Mouse (Mus musculus) hindbrain, embryonic 12.5 days (tissue): ENCODE measurements around the gene Trpm5. TPM values are rescaled to one million over a fixed set of nuclear protein-coding genes. Genes with fewer than 3 reads are reported as not detected.

Source experiments
- ATAC-seq: fragments of 200-750 bp; cut with Nextera tagmentation; 2 replicates; pipeline ENCODE4 v1.8.0; 2017; ENCODE audit warnings: moderate TSS enrichment; ENCODE audit not compliant: low FRiP score
- H3K27ac ChIP-seq: fragments of 300-500 bp; sonication (generic); 2 replicates; pipeline ENCODE4 v1.5.1; 2016; ENCODE audit warnings: mild to moderate bottlenecking
- H3K27me3 ChIP-seq: fragments of 300-500 bp; sonication (generic); 2 replicates; pipeline ENCODE4 v1.6.1; 2016; ENCODE audit warnings: mild to moderate bottlenecking
- H3K36me3 ChIP-seq: fragments of 300-500 bp; sonication (generic); 2 replicates; pipeline ENCODE4 v1.6.1; 2016; ENCODE audit warnings: mild to moderate bottlenecking
- H3K4me1 ChIP-seq: fragments of 300-500 bp; sonication (generic); 2 replicates; pipeline ENCODE4 v1.6.1; 2016
- H3K4me2 ChIP-seq: fragments of 300-500 bp; sonication (generic); replicated peaks from 2 replicates; pipeline ENCODE4 v1.6.1; 2016; ENCODE audit warnings: mild to moderate bottlenecking
- H3K4me3 ChIP-seq: fragments of 300-500 bp; sonication (generic); 2 replicates; pipeline ENCODE4 v1.5.1; 2016; ENCODE audit warnings: mild to moderate bottlenecking
- H3K9ac ChIP-seq: fragments of 300-500 bp; sonication (generic); 2 replicates; pipeline ENCODE4 v1.6.1; 2016; ENCODE audit warnings: mild to moderate bottlenecking, moderate library complexity
- H3K9me3 ChIP-seq: fragments of 300-500 bp; sonication (generic); replicated peaks from 2 replicates; pipeline ENCODE4 v1.6.1; 2016; ENCODE audit warnings: mild to moderate bottlenecking
- WGBS: fragments of 180-500 bp; shearing (Covaris S2); methylation state at CpG from one replicate; pipeline ENCODE4 v1.1.7; 2016; 5-methylcytosine and 5-hydroxymethylcytosine counted together
- polyA plus RNA-seq: library from polyadenylated mRNA; unstranded; fragments of >200 nt; fragmentation: Nextera tagmentation; extraction: Ambion mirVana; gene quantifications from 2 replicates; pipeline ENCODE4 v1.2.1, GENCODE M21; 2016

Gene Trpm5
- polyA plus RNA-seq, 1 experiment from 2014 or later: 3.1 TPM

- WGBS: 93% methylated on average over 3 of the region's 3 CpGs
- no peaks in the 10 kb centered on the region for H3K4me1 ChIP-seq
- H3K4me2 ChIP-seq: no peak overlapping the region
- no peaks in the 10 kb centered on the region for H3K36me3 ChIP-seq
- no peaks in the 10 kb centered on the region for H3K27me3 ChIP-seq
- no peak overlapping the region for H3K27ac ChIP-seq
- no peaks in the 10 kb centered on the region for H3K9me3 ChIP-seq
- ATAC-seq: no peak
- H3K4me3 ChIP-seq: no peak overlapping the region
- H3K9ac ChIP-seq: no peak overlapping the region
Observed at GRCm38 (mm10) chr7:143025496-143025895, 68.9 kb downstream of the Trpm5 start.

- no peak for ATAC-seq
- H3K4me1 ChIP-seq: no peaks in the 10 kb centered on the region
- no peaks in the 10 kb centered on the region for H3K36me3 ChIP-seq
- H3K4me2 ChIP-seq: no peak overlapping the region
- no peak overlapping the region for H3K9ac ChIP-seq
- no peak overlapping the region for H3K4me3 ChIP-seq
- no peaks in the 10 kb centered on the region for H3K27me3 ChIP-seq
- no peaks in the 10 kb centered on the region for H3K9me3 ChIP-seq
- H3K27ac ChIP-seq: no peak overlapping the region
- WGBS: 91% methylated on average over 1 of the region's 1 CpGs
Observed at GRCm38 (mm10) chr7:143024293-143024692, 70.1 kb downstream of the Trpm5 start.

- Histone ChIP-seq H3K4me3 (no peak overlapping the region), H3K36me3 (no peaks in the 10 kb centered on the region), H3K4me2 (no peak overlapping the region), H3K27me3 (no peaks in the 10 kb centered on the region), H3K27ac (no peak overlapping the region), H3K4me1 (no peaks in the 10 kb centered on the region), H3K9ac (no peak overlapping the region), H3K9me3 (no peaks in the 10 kb centered on the region)
- ATAC-seq: no peak
- 85% methylated on average over 2 of the region's 2 CpGs for WGBS
Observed at GRCm38 (mm10) chr7:143023499-143023898, 70.9 kb downstream of the Trpm5 start.

GRCm38 (mm10) chr7:143021356-143022164, 72.9 kb downstream of the Trpm5 start:
- Histone ChIP-seq H3K27ac (no peak overlapping the region), H3K27me3 (no peaks in the 10 kb centered on the region), H3K9me3 (no peaks in the 10 kb centered on the region), H3K4me3 (no peak overlapping the region), H3K9ac (no peak overlapping the region), H3K4me2 (no peak overlapping the region), H3K36me3 (no peaks in the 10 kb centered on the region), H3K4me1 (no peaks in the 10 kb centered on the region; the same call in 1 of the 2 replicates)
- no peak for ATAC-seq
- 70% methylated on average over 5 of the region's 5 CpGs for WGBS

GRCm38 (mm10) chr7:143020764-143021163, 73.7 kb downstream of the Trpm5 start:
- Histone ChIP-seq H3K27me3 (no peaks in the 10 kb centered on the region), H3K36me3 (no peaks in the 10 kb centered on the region), H3K4me2 (no peak overlapping the region), H3K4me1 (peaks cover 6% of the 10 kb centered on the region), H3K4me3 (no peak overlapping the region), H3K9ac (no peak overlapping the region), H3K27ac (no peak overlapping the region), H3K9me3 (no peaks in the 10 kb centered on the region)
- no peak for ATAC-seq
- 78% methylated on average over 3 of the region's 3 CpGs for WGBS

- no peak overlapping the region for H3K9ac ChIP-seq
- H3K4me1 ChIP-seq: peaks cover 7% of the 10 kb centered on the region
- no peak overlapping the region for H3K4me2 ChIP-seq
- no peaks in the 10 kb centered on the region for H3K27me3 ChIP-seq
- H3K9me3 ChIP-seq: no peaks in the 10 kb centered on the region
- ATAC-seq: no peak
- no peak overlapping the region for H3K27ac ChIP-seq
- no peak overlapping the region for H3K4me3 ChIP-seq
- H3K36me3 ChIP-seq: no peaks in the 10 kb centered on the region
Observed at GRCm38 (mm10) chr7:143020040-143020439, 74.4 kb downstream of the Trpm5 start.

Other genes starting within 250 kb of the Trpm5 start
- gene Th, start 163.5 kb downstream of the Trpm5 start, polyA plus RNA-seq: 14.9 and 15.1 TPM in 2 replicates
- gene Ascl2, start 125.4 kb downstream of the Trpm5 start, polyA plus RNA-seq: 0.41 and 0.56 TPM in 2 replicates
- 2.2 and 2.8 TPM in 2 replicates for gene Tspan32, start 89.6 kb downstream of the Trpm5 start, polyA plus RNA-seq
- gene Cd81, start 41.9 kb downstream of the Trpm5 start, polyA plus RNA-seq: 251 and 261 TPM in 2 replicates
- gene Tssc4, start 25.4 kb downstream of the Trpm5 start, polyA plus RNA-seq: 83.3 and 88.7 TPM in 2 replicates
- gene Kcnq1, start 11.7 kb upstream of the Trpm5 start, polyA plus RNA-seq: 1.0 and 2.0 TPM in 2 replicates